Mouse (Mus musculus) brain, embryonic 14.5 days (tissue): Measurements from ENCODE around the gene Ubc. TPM values are rescaled to one million over a fixed set of nuclear protein-coding genes. Genes with fewer than 3 reads are reported as not detected.

Experiments used
- DNase-seq: peaks from one replicate; pipeline ENCODE4 v3.0.0-alpha.2; 2011; ENCODE audit warnings: low read depth
- CTCF ChIP-seq: fragments of 200-500 bp; IDR thresholded peaks from 2 replicates; pipeline ENCODE4 v1.5.1; 2012; ENCODE audit warnings: inconsistent platforms, mild to moderate bottlenecking, moderate library complexity, borderline replicate concordance; ENCODE audit not compliant: insufficient read depth, insufficient read length; ENCODE audit errors: extremely low read depth
- POLR2A ChIP-seq: fragments of 200-500 bp; IDR thresholded peaks from 2 replicates; pipeline ENCODE4 v1.6.1; 2012; ENCODE audit warnings: mild to moderate bottlenecking, inconsistent platforms, borderline replicate concordance; ENCODE audit not compliant: poor library complexity, insufficient read depth, insufficient read length, severe bottlenecking; ENCODE audit errors: extremely low read depth
- polyA plus RNA-seq: library from polyadenylated mRNA; depleted of rRNA; stranded (reverse); fragments of >200 nt; gene quantifications from 2 replicates; pipeline ENCODE4 v1.2.3, GENCODE M21; 2012

The Ubc gene
- polyA plus RNA-seq, 1 experiment = 896 TPM

DNA sequence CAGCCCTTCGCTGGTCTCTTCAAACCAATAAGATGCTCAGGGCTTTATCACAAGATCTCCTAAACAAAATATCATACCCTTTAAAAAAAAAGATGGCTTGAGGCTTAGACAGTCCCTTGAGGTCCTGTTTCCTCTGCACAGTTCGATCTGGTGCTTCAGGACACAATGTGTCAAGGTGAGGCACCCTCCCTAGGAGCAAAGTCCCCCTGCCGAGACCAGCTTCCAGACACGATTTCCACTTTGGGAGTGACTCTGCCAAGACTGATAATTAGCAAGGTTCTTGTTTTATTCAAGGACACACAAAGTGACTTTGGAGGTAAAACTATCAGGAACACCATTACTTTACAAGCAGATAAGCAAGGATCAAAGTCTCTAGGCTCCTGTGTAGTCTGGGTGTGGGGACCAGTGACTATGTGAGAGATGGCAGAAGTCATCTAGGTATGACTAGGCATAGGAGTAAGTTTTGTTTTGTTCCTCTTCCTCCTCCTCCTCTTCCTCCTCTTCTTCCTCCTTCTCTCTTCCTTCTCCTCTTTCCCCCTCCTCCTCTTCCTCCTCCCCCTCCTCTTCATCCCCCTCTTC is 25.1 kb downstream of the Ubc start:
- TF ChIP-seq CTCF (no peak), POLR2A (no peak)
- DNase-seq = no peak

DNA sequence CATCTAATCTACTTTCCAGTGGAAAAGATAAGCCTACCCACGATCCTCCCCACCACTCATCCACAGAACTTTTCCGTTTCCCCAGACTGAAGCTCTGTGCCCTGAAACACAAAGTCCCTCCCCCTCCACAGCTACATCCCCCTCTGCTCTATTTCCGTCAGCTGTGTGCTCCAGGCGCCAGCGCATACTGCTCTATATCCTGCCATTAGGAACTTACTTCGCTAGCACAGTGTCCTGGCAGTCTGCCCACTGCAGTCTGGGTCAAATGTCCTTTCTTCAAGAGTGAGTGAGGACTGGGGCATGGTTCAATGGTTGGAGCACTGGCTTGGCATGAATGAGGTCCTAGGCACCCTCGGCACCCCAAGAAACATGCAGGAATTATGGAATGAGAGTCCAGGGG is 26.1 kb downstream of the Ubc start:
- TF ChIP-seq CTCF = no peak
- no peak for TF ChIP-seq POLR2A
- peak; percentile 44 for DNase-seq

GRCm38 (mm10) chr5:125360981-125361510 is 29.0 kb downstream of the Ubc start:
- no peak for TF ChIP-seq CTCF
- no peak for TF ChIP-seq POLR2A
- no peak for DNase-seq

DNA sequence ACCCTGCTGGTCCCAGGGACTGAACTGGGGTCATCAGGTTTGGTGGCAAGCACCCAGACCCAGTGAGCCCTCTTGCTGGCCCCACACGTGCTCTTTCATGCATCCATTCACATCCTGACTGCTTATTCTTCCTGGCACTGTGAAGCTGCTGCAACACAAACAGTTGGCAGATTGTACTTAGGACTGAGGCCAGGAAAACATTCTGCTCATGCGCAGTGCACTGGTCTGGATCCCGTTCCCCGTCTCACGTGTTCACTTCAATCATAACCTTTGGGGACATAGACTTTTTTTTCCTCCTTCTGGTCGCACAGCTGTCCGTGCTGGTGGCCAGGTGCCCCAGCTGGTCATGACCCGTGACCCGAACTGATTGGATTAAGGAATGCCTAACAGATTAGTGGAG is 29.4 kb downstream of the Ubc start:
- TF ChIP-seq POLR2A (no peak), CTCF (no peak)
- peak; percentile 81 for DNase-seq

GRCm38 (mm10) chr5:125358270-125358608 is 31.8 kb downstream of the Ubc start:
- TF ChIP-seq POLR2A (no peak), CTCF (no peak)

GRCm38 (mm10) chr5:125357543-125358269 is 32.3 kb downstream of the Ubc start:
- DNase-seq = no peak
- TF ChIP-seq CTCF = no peak
- TF ChIP-seq POLR2A = no peak

More at GRCm38 (mm10) chr5:125358270-125358608, 31.8 kb downstream of the Ubc start:
- no peak for DNase-seq

- TF ChIP-seq POLR2A (no peak), CTCF (no peak)
- no peak for DNase-seq
Observed at GRCm38 (mm10) chr5:125355650-125356049, 34.4 kb downstream of the Ubc start.

- no peak for DNase-seq
Observed at GRCm38 (mm10) chr5:125354885-125355492, 35.0 kb downstream of the Ubc start.

DNA sequence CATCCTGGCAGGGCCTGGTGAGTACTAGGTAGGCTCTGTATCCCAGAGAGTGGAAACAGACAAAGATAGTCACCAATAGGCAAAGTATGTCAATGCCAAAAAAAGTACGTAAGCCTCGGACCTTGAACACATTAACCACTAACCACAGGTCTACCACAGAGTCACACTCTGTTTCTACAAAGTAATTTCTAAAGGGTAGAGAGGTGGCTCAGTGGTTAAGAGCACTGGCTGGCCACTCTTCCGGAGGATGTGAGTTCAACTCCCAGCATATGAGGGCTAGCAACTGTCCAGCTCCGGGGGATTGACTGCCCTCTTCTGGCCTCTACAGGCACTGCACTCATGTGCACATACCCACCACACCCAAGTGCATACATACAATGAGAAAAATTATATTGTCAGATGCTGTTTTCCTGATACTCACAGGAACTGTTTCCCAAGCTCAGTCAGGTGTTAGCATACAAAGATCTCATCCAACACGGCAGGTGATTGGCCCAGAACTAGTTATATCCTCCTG is 37.2 kb downstream of the Ubc start:
- TF ChIP-seq POLR2A (no peak), CTCF (peak; percentile 24; the same call in 1 of the 2 replicates)

More at GRCm38 (mm10) chr5:125354885-125355492, 35.0 kb downstream of the Ubc start:
- TF ChIP-seq POLR2A (no peak), CTCF (no peak)

DNA sequence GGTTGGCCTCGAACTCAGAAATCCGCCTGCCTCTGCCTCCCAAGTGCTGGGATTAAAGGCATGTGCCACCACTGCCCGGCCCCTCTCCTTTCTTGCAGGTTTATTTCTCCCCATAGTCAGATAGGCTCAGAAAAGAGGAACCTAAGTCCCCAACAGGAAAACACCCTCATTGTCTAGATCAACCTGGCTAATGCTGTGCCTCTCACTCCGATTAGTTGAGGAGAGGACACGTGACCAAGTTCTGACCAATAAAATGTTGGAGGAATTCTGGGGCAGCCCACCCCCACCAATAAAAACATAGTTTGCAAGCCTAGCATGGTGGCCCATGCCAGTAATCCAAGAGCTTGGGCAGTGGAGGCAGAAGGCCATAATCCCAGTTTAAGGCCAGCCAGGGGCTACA is 38.1 kb downstream of the Ubc start:
- no peak for TF ChIP-seq CTCF
- no peak for TF ChIP-seq POLR2A
- DNase-seq = no peak

More for the DNA sequence above, 37.2 kb downstream of the Ubc start:
- DNase-seq = no peak

DNA sequence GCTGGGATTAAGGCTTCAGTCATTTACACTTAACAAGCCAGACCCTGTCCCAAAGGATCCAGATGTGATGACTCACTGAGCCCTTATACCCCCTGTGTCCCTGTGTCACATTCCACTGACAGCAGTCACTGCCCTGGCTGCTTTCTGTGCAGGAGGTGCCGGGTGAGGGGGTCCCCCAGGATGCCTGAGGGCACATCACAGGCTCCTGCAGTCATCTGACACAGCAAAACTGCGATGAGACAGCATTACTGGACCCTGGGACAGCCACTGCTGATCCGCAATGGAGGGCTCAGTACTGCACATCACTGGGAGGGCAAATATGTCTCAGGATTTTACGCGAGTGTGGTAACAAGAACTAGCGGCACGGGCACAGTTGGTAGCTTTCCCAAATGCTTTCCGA is 38.9 kb downstream of the Ubc start:
- no peak for TF ChIP-seq CTCF
- no peak for TF ChIP-seq POLR2A
- no peak for DNase-seq
